In the genomic region with DNA sequence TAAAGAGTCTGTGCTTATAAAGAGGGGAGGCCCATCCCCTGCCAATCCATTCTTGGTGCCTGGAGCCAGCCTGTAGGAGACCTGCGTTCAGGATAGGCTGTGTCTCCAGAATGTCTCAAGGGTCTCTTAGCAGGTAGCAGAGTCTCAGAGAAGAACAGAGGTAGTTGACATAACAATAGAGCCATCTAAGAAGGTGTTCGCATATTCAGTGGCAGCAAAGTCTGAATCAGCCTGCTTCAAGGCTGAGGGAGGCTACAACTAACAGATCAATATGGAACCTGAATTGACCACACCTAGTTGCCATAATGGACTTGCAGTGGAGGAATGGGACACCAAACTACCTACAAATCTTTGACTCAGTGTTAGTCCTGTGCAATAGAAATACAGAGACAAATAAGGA, we compare ENCODE assay signal across 30 mouse cellular contexts.
"Had no signal": no experiment of that assay in that cellular context is flagged by ENCODE, and none has a peak within 500 bp of the region (broad histone marks: within the 10 kb centered on the region; RNA-seq: fewer than 3 reads in every experiment).

No protein-coding gene starts in this region.

- DNase-seq: left cerebral cortex, postnatal 4 days; liver; liver, embryonic 13.5 days; liver, postnatal 0 days; lung, adult 18-20 months; lung, adult 2 months; lung, embryonic 14.5 days; lung, postnatal 10 days; lung, postnatal 14 days; lung, postnatal 36 days; lung, postnatal 4 days; midbrain, embryonic 14.5 days had no signal

- H3K4me3 ChIP-seq: limb, embryonic 10.5 days; limb, embryonic 12.5 days; limb, embryonic 13.5 days; limb, embryonic 15.5 days; liver, embryonic 12.5 days; liver, embryonic 13.5 days; liver, embryonic 15.5 days; lung, embryonic 15.5 days; megakaryocyte, embryonic 14.5 days; midbrain, embryonic 10.5 days; midbrain, embryonic 12.5 days; midbrain, embryonic 13.5 days; midbrain, embryonic 15.5 days; myocyte; neural tube, embryonic 12.5 days had no signal

- H3K36me3 ChIP-seq: limb, embryonic 10.5 days; limb, embryonic 12.5 days; limb, embryonic 13.5 days; limb, embryonic 15.5 days; liver, embryonic 12.5 days; liver, embryonic 13.5 days; liver, embryonic 15.5 days; lung, embryonic 15.5 days; midbrain, embryonic 10.5 days; midbrain, embryonic 12.5 days; midbrain, embryonic 13.5 days; midbrain, embryonic 15.5 days; neural tube, embryonic 12.5 days had no signal

- ATAC-seq: liver, embryonic 12.5 days; liver, postnatal 0 days; lung, postnatal 0 days; midbrain, embryonic 13.5 days; midbrain, embryonic 15.5 days; midbrain, embryonic 16.5 days had no signal

- H3K9ac ChIP-seq: limb, embryonic 12.5 days; limb, embryonic 13.5 days; limb, embryonic 15.5 days; liver, embryonic 12.5 days; liver, embryonic 13.5 days; liver, embryonic 14.5 days; liver, embryonic 15.5 days; liver, postnatal 0 days; lung, embryonic 14.5 days; lung, embryonic 15.5 days; midbrain, embryonic 12.5 days; midbrain, embryonic 13.5 days; midbrain, embryonic 15.5 days; neural tube, embryonic 12.5 days had no signal

- H3K9me3 ChIP-seq: limb, embryonic 10.5 days; limb, embryonic 12.5 days; limb, embryonic 13.5 days; limb, embryonic 15.5 days; liver, embryonic 12.5 days; liver, embryonic 13.5 days; liver, embryonic 15.5 days; lung, embryonic 15.5 days; megakaryocyte, embryonic 14.5 days; midbrain, embryonic 10.5 days; midbrain, embryonic 12.5 days; midbrain, embryonic 13.5 days; midbrain, embryonic 15.5 days; neural tube, embryonic 12.5 days had no signal

- H3K27ac ChIP-seq: limb, embryonic 10.5 days; limb, embryonic 12.5 days; limb, embryonic 13.5 days; limb, embryonic 15.5 days; liver, embryonic 12.5 days; liver, embryonic 13.5 days; liver, embryonic 14.5 days; liver, embryonic 15.5 days; lung, embryonic 15.5 days; macrophage; midbrain, embryonic 10.5 days; midbrain, embryonic 12.5 days; midbrain, embryonic 13.5 days; midbrain, embryonic 15.5 days; neural tube, embryonic 12.5 days had no signal

- H3K4me1 ChIP-seq: limb, embryonic 10.5 days; limb, embryonic 12.5 days; limb, embryonic 13.5 days; limb, embryonic 15.5 days; liver, embryonic 12.5 days; liver, embryonic 13.5 days; liver, embryonic 15.5 days; lung, embryonic 15.5 days; megakaryocyte, embryonic 14.5 days; midbrain, embryonic 10.5 days; midbrain, embryonic 12.5 days; midbrain, embryonic 13.5 days; midbrain, embryonic 15.5 days; neural tube, embryonic 12.5 days had no signal
